Mouse (Mus musculus) monocyte, adult 2 months (primary cell): ENCODE results near the gene Rnls.
"Not testable (repeated sequence)": the region's sequence is repeated elsewhere in the genome, so short reads cannot be mapped to it uniquely, and the experiment has no call there.

Experiments
- DNase-seq, 2 experiments: peaks; one replicate each; pipeline ENCODE4 v3.0.0; 2022; ENCODE audit warnings: low spot score in 2 of 2, low read depth in 1 of 2

Gene Rnls

DNA sequence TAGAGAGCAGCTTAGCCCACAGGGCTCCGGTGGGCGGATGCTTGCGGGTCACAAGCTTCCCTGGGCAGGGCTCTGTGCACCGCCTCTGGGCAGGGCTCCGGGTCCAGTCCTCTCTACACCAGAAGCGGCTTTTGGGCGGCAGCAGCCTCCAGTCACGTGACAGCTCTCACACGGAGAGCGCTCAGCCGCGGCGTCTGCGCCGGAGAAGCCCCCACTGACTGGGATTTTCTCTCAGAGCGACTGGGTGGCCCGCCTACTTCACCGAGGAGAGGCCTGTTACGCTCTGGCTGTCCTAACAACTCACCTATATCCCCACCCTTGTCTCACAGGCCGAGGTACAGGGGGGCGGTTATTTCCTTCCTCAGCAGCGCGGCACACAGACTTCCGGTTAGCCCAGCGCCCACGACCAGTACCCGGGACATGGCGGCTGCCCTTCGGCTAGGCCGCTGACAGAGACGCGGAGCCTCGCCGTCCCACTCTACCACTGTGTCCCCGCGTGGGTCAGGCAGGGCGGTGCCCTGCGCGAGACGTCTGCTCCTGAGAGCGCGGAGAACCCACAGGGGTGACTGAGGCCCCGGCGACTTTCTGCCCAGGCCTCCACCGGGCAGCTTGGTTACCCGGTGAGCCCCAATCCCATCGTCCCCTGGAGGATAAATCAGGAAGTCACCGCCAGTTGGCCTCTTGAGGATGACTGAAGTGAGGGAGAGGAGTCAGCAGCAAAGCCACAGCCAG is at the start of gene Rnls:
Gene Rnls, minus strand, starts transcription at position 645 of the 732 bp plus-strand sequence.
- DNase-seq, result peak; percentile 54 to 64

DNA sequence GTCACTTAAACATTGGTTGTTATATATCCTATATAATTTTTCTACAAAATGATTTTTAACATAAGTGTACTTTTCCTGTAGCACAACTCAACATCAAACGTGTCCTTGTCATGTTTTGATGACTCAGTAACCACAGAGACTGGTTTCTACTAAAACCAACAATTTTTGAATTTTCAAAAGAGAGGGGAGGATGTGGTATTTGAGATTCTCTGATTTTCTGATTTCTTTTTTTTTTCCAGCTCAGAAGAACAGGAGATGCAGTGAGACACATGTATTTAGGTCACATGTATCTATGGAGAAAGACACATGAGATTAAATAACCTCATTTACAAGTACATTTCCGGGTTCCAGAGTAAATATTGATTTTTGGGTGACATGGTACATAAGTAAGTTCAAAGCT is 37.4 kb upstream of the Rnls start:
- DNase-seq, result no peak

DNA sequence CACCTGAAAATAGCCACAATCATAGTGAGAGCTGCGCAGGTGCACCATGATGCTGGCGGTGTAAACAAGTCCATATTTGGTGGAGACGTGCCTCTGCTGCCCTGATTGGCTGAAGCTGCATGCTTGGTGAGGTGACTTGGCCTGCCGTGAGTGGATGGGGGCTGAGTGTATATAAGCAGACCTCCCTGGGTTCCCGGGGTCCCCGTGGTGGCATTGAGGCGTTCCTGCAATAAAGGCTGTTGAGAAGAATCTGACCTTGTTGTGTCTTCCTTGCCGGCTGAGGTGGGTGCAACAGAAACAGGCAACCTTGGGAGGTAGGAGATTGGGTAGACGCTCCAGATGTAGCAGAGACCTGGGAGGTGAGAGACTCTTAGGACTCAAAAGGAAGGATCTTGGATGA is 27.3 kb upstream of the Rnls start:
- not testable (repeated sequence) for DNase-seq

DNA sequence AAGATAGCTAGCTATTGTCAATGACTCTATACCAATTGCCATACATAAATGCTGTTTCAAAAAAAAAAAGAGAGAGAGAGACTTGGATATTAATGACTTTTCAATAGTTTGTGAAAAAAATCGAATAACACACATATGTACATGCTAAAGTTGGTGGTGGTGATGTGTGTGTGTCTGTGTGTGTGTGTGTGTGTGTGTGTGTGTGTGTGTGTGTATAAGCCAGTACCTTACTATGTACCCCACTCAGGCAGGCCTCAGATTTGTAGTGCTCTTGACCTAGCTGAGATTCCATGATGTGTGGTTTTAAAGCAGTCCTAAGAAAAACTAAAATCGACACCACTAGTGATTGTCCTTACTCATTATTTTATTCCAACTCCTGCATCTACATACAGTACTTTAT is 11.3 kb downstream of the Rnls start:
- DNase-seq, result no peak

DNA sequence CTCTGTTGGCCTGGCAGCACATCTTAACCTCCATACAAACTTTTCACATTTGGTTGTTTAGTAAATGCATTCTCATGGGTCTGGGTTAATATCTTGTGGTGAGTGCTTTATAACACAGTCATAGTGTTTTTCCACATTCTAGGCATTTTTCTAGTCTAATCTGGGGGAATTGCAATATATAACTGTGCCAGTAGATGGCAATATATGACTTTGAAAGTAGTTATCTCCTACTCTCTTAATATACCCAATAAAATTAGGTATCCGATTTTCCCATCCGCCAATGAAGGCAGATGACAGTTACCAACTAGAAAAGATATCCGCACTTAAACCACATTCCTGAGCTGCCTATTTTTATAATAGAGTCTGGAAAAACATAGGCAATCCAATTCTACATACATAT is 11.7 kb downstream of the Rnls start:
- DNase-seq, result no peak

DNA sequence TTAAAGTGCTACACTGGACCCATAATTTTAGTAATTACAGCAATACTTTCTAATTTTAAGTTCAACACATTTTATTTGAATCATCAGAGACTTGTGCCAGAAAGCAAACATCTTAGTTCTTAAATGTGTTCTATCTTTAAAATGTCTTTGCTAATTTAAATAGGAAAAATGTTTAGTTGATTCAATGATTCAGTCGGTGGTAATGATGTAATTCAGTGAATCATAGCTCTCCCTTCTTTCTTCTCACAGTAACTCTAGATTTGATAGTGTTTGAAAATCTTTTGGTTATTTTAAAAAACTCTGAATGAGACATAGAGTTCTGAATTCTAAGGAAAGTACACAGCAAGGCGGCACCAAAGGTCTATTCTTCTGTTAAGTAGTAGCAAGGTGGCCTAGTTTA is 23.3 kb downstream of the Rnls start:
- DNase-seq, result no peak

DNA sequence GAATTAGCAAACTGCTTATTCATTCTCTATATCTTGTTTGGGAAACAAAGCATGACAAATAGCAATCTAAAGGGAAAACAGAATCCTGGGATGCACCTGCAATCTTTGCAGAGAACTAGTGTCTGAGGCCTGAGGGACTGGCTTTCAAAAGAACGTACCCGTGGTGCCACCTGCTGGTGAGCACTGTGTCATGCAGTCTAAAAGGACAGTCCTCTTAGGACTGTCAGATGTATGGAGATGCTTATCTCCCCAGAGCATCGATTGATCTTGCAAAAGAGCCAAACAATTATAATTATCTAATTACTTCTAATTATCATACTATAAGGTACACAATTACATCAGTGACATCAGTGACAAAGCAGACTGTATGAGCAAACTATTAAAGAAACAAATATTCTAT is 25.4 kb downstream of the Rnls start:
- DNase-seq, result peak; percentile 6 to 28

DNA sequence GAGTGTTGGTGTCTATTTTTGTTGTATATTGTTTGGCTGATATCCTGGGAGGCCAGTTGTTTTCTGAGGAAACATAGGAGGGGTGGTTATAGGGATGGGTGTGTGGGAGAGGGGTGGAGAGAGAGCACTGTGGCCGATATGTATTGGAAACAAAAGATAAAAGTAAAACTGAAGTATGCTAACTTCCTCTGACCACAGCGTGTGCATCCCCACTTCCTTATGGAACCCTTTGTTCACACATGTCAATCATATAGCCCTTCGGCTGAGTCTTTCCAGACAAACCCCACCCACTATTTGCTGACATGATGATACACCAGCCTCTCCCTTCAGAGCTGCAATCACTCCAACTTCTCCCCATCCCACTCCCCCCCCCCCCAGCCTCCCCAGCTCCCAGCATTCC is 35.1 kb downstream of the Rnls start:
- no peak for DNase-seq

DNA sequence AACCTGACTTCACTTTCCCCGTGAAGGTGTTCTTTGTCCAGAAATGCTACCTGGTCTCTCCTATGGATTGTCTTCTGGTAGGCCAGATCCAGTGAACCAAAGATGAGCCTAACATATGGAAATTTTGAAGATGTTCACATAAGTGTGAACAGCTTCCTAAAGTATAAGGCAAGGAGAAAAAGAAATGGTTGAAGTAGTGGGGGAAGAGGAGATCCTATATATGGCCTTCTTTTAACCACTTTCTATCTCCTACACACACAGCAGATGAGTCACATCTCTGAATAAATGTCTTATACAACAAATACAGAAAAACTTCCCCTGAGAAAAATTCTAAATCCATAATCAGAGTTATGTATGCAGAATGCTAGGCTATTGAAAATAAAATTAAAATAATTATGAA is 52.0 kb downstream of the Rnls start:
- DNase-seq, result no peak

DNA sequence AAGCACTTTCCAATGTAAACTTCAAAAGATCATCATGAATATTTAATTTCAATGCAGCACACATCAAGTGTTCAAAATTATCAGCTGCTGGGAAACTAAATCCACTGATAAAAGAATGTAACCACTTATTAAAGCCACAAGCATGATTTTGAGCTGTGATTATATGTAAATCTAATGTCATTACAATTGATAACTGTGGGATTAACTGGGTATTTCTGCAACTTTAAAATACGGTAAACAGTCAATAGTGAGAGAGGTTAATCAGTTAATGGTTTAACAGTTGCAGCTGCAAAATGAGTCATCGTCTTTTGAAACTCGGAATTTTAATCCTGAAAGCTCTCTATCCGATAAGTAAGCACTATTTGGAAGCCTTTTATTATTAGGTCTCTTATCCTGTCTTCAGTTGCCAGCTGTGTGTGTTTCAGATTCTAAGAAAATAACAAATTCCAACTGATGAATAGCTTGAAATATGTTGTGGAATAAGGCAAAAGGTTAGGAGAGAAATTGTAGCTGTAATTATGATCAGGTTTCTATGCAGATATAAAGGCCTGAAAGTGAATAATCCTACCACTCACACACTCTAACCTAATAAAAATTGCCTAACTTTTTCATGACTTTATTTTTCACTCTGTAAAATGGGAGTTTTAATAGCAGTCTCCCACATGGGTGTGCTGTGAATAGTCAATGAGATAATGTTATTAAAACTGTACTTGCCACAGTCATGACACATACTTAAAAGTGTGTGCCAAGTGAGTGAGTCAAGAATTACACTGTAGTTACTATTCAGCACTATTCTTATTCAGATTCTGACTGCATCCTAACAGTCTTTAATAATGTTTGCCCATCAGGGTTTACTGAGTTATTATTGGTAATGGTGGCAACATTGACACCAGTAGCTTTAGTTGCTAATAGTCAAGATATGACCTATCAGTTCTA is 65.1 kb downstream of the Rnls start:
- no peak for DNase-seq

DNA sequence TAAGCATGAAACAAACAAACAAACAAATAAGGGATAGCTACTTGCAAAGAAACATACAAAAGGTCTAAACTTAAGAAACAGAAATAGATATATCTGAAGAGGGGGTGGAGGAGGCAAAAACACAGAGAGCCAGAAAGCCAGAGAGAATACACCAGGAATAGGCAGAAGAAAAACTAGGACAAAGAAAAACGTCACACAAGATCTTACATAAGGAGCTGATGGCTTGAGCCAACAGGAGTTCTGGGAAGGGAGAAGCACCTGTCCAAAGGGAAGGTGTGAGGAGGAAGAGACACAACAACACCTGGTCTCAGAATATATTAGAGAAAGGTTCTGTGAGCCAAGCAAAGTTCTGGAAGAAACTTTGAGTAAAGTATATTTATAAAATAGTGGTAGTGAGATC is 73.3 kb downstream of the Rnls start:
- DNase-seq, result no peak

DNA sequence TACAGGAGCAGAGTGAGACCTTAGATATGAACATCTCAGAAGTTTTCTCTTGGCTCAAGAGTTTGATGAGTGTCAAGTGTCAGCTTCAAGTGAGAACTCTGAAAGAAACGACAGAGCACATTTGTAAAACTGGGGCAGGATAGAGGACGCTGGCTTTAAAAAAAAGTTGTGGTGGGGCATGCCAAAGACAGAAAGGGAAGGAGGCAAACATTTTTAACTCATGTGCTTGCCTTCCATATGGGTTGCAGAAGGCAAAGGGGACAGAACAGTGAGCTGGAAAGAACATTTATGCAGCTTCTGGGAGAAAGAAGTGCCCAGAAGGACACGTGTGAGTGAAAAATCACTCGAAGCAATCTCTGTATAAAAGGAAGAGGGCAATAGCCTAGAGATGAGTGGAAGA is 75.0 kb downstream of the Rnls start:
- no peak for DNase-seq

DNA sequence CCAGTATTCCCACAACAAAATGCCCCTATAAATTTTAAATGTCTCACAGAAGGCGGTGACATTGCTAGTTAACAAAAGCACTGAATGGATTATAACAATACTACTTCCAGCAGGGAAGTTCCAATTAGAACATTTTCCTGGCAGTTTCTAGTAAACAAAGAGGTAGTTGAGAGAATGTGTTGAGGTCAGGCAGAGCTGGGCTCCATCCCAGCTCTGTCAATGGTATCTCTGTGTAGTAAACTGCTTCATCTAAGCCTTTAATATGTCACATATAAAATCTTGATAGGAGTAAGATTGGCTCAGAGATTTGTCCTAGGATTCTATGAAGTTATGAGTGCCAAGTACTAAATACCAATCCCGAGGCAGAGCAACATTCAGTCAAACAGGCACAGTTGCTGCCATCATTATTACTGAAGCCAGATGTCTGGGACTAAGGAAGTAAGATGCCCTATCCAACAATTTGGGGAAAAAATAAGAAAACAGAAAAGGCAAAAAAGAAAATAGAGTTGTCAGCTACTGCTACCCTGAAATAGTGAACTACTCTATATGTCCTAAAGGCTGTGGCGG is 92.3 kb downstream of the Rnls start:
- no peak for DNase-seq

DNA sequence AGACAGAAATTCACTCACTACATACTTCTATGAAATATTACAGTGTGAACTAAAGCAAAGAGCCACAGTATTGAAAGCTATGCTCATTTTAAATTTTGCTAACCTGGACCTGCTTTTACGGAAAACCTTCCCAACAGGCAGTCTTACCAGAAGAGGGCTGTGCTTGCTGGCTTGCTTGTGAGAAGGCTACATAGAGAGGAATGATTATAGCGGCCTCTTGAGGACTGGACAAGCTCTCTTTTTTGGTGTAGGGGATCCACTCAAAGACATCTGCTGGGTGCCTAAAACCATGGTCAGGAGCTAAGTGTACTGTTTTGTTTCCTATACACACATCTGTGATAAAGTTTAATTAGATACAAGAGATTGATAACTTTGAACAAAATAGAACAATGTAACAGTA is 95.8 kb downstream of the Rnls start:
- DNase-seq, result no peak

DNA sequence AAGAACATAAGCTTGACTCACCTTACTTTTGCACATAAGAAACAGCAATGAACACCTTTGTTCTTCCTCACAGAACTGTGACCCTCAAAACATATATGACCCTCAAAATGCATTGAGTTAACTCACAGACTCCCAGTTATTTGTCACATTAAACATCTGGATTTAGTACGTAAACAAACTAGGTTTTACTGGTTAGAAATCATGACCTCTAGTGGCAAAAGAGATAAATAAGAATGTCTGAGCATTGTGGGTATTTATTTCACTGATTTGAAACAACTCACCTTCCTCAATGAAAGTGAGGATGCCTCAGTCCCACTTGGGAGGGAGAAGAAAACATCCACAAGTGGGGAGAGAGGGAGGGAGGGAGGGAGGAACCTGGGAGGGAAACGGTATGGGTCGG is 109.1 kb downstream of the Rnls start:
- DNase-seq, result no peak

DNA sequence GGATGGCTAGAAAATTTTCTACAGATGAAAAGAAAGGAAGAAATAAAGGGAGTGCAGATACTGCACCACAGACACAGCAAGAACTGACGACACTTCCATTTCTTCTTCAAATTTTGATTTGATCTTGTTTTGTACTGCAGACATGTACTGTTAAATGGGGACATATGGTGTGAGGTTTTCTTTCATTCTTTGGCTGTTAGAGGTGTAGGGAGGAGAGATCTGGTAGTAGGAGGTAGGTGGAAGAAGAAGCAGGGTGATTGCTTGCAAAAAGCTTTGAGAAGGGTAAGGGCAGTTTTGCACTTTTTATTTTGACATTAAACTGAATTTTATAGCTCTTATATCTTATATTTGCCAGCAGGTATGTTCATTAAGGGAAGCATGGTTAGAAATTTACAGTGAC is 115.7 kb downstream of the Rnls start:
- DNase-seq, result no peak

DNA sequence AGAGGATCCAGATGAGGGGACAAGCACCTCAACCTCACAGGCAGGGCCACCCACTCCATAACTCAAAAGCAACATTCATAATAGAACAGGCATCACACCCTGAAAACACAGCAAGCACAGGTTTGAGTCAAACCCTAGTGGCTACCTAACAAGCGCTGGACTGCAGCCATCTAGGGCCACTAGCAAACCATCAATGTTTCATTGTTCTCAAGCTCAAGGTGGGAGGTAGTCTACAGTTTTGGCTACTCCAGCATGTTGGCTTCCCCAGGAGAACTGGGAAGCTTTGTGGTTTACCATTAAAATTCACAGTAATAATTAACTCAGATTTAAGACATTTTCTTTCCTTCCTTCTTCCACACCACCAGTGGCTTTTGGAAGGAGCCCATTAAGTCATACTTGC is 118.4 kb downstream of the Rnls start:
- DNase-seq, result no peak

DNA sequence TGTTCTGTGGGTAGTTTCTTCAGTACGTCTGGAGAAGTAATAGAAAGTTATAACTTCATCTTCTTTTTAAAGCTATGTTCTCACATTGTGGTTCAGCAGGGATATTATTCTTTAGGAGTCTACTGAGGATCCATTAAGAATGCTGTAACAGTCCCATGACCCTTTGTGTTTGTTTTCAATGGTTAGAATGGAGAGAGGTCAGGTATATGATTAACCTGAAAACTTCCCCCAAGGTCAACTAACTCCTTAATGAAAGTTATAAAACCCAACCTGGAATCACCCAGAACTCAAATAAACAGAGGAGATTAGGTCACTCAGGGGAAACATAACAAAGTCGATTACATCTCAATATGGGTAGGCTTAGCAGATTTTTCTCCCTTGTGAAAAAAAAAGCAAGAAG is 120.5 kb downstream of the Rnls start:
- DNase-seq, result no peak

DNA sequence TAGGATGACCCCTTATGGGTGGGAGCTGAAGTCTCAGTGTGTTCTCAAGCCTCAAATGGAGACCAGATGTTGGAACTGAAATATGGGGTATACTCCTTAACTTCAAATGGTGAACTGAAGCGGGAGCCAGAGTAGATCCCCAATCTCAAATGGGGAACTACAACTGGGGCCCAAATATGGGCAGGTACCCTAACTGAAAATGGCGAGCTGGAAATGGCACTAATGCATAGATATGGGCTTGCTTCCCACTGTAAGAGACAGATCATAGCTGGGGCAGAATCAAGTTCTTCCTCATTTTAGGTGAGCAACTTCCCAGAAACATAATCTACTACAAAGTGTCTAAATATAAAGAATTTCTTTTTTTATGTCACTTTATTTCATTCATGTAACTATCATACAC is 121.9 kb downstream of the Rnls start:
- no peak for DNase-seq

DNA sequence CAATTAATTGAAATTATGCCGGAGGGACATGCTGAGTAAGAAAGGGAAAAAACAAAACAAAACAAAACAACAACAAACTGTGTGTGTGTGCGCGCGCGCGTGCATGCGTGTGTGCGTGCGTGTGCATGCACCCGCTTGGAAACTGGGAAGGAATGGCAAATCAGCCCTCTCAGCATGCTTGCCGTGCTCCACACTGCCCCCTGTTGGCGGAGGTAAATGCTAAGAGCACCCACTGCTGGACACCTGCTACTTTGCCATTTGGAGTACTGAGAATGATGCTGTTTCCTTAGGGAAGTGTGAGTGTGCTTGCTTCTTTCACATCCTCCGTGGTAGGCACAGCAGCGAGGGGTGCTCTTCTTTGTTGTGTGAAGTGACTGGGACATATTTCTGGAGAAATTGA is 124.1 kb downstream of the Rnls start:
- no peak for DNase-seq

DNA sequence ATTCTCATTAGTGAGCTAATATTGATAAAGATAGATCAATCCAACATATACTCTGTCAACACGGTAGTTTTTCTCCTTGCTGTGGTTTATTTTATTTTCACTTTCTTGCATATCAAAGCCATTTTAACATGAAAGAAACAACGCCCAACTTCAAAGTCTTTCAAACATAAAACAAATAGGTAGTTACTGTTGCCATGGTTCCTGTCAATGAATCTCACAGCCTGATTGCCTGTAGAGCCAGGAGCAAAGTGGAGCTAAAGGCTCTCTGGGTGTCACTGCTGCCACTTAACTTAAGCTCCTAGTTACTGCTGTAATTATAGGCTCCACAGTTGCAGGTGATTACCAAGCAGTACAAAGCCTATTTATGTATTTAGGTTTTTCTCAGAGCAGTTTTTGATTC is 126.8 kb downstream of the Rnls start:
- no peak for DNase-seq
